Mouse (Mus musculus) forebrain, postnatal 0 days (tissue): Measurements from ENCODE around the gene Ubac2. TPM values are rescaled to one million over a fixed set of nuclear protein-coding genes. Genes with fewer than 3 reads are reported as not detected.
A peak's percentile ranks its signal among the peaks of the same experiment; 100 is the strongest.

Source experiments
- ATAC-seq: fragments of 200-750 bp; cut with Nextera tagmentation; 2 replicates; pipeline ENCODE4 v1.8.0; 2017; ENCODE audit warnings: mild to moderate bottlenecking, moderate library complexity
- DNase-seq: peaks from one replicate; pipeline ENCODE4 v3.0.0-alpha.2; 2015
- H3K27ac ChIP-seq: fragments of 300-500 bp; sonication (generic); 2 replicates; pipeline ENCODE4 v1.5.1; 2014; ENCODE audit warnings: low read depth, mild to moderate bottlenecking, antibody characterized with exemption, low read length, moderate library complexity, mixed read lengths
- H3K27me3 ChIP-seq: fragments of 300-500 bp; sonication (generic); 2 replicates; pipeline ENCODE4 v1.6.1; 2014; ENCODE audit warnings: mild to moderate bottlenecking, low read length, mixed read lengths; ENCODE audit not compliant: insufficient read depth
- H3K36me3 ChIP-seq: fragments of 300-500 bp; sonication (generic); 2 replicates; pipeline ENCODE4 v1.6.1; 2014; ENCODE audit warnings: mild to moderate bottlenecking, moderate library complexity; ENCODE audit not compliant: insufficient read depth
- H3K4me1 ChIP-seq: fragments of 300-500 bp; sonication (generic); 2 replicates; pipeline ENCODE4 v1.6.1; 2014; ENCODE audit warnings: antibody characterized with exemption; ENCODE audit not compliant: insufficient read depth
- H3K4me2 ChIP-seq: fragments of 300-500 bp; sonication (generic); 2 replicates; pipeline ENCODE4 v1.6.1; 2014; ENCODE audit warnings: low read depth, mild to moderate bottlenecking, moderate library complexity
- H3K4me3 ChIP-seq: fragments of 300-500 bp; sonication (generic); 2 replicates; pipeline ENCODE4 v1.5.1; 2014; ENCODE audit warnings: low read depth, low read length, mixed read lengths
- H3K9ac ChIP-seq: fragments of 300-500 bp; sonication (generic); 2 replicates; pipeline ENCODE4 v1.6.1; 2014; ENCODE audit warnings: mild to moderate bottlenecking
- H3K9me3 ChIP-seq: fragments of 300-500 bp; sonication (generic); 2 replicates; pipeline ENCODE4 v1.6.1; 2016; ENCODE audit warnings: low read length
- CTCF ChIP-seq: sonication (generic); IDR thresholded peaks from 2 replicates; pipeline ENCODE4 v1.5.1; 2016; ENCODE audit warnings: antibody characterized with exemption, control low read depth, low read depth
- WGBS: fragments of 180-500 bp; shearing (Covaris S2); extraction: QIAGEN DNeasy Blood & Tissue Kit; methylation state at CpG from one replicate; pipeline ENCODE4 v1.1.7; 2014; 5-methylcytosine and 5-hydroxymethylcytosine counted together
- polyA plus RNA-seq: library from polyadenylated mRNA; unstranded; fragments of >200 nt; fragmentation: Nextera tagmentation; extraction: Ambion mirVana; gene quantifications from 2 replicates; pipeline ENCODE4 v1.2.1, GENCODE M21; 2015
- total RNA-seq: library from RNA; depleted of rRNA; stranded (reverse); fragments of >200 nt; gene quantifications from 2 replicates; pipeline ENCODE4 v1.2.3, GENCODE M21; 2014

Ubac2 gene
- total and polyA plus RNA-seq, 2 experiments from 2014 or later = 41.9 to 52.6 TPM

DNA sequence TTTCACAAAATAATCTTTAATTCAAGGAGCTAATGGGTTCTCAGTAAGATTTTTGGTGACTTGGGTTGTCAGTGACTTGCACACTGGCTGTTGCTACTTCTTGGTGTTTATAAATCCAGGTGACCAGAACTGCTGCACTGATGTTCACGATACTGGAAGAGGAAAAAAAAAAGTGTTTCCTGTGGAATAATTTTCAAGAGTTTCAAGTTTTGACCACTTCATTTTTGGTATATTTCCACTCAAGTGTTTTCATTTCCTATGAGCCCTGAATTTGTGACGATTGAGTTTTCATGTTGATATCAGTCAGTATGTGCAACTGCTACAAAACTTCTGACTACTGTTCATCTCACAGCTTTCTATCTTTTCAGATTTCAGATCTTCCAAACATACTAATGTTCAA lies 1.6 kb upstream of the Ubac2 start:
- DNase-seq (no peak), ATAC-seq (no peak)
- 82% methylated on average over 2 of the region's 2 CpGs for WGBS
- Histone ChIP-seq H3K36me3 (no peaks in the 10 kb centered on the region), H3K9me3 (no peaks in the 10 kb centered on the region), H3K27ac (no peak overlapping the region), H3K27me3 (no peaks in the 10 kb centered on the region), H3K4me1 (no peaks in the 10 kb centered on the region; the same call in 1 of the 2 replicates), H3K9ac (no peak overlapping the region), H3K4me2 (no peak overlapping the region), H3K4me3 (no peak overlapping the region)
- TF ChIP-seq CTCF = no peak

DNA sequence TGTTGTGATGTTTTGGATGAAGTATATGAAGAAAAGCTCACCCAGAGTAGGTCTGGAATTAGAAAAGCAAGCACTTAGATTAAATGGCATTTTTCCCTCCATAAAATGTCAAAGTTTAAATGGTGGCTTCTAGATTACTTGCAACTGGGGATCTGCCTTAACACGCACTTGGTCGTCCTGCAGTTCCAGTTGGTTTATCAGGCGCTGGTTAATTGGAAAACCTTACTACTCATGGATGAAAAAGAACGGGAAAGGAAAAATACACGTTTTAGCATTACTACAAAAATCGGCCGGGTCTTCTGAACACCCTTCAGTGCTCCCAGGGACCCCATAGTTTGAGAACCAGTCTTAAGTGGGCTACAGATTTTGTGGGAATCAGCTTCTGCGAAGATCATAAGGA lies 780 bp upstream of the Ubac2 start:
- H3K27ac ChIP-seq = no peak overlapping the region
- H3K4me3 ChIP-seq = peak overlapping the region; percentile 88
- peak overlapping the region; percentile 75 for H3K4me2 ChIP-seq
- H3K9ac ChIP-seq = peak overlapping the region; percentile 90
- H3K4me1 ChIP-seq = no peaks in the 10 kb centered on the region; the same call in 1 of the 2 replicates
- ATAC-seq (no peak), DNase-seq (no peak)
- no peaks in the 10 kb centered on the region for H3K9me3 ChIP-seq
- no peak for TF ChIP-seq CTCF
- H3K27me3 ChIP-seq = no peaks in the 10 kb centered on the region
- no peaks in the 10 kb centered on the region for H3K36me3 ChIP-seq
- 32% methylated on average over 8 of the region's 8 CpGs for WGBS

DNA sequence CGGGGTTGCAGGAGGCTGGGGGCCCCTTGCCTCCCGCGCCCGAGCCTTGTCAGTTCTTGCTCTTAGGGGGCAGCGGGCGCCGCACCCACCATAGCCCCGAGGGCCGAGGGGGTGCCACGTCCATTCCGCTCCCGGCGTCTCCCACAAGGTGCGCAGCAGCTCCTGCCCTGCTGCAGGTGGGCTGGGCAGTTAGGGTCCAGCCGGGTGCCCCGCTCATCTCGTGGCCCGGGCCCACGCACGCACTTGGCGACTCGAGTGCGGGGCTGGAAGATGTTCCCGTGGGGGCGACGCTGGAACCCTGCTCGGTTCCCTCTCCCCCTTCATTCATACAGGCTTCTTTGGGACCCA lies 413 bp downstream of the Ubac2 start:
- ATAC-seq = no peak

DNA sequence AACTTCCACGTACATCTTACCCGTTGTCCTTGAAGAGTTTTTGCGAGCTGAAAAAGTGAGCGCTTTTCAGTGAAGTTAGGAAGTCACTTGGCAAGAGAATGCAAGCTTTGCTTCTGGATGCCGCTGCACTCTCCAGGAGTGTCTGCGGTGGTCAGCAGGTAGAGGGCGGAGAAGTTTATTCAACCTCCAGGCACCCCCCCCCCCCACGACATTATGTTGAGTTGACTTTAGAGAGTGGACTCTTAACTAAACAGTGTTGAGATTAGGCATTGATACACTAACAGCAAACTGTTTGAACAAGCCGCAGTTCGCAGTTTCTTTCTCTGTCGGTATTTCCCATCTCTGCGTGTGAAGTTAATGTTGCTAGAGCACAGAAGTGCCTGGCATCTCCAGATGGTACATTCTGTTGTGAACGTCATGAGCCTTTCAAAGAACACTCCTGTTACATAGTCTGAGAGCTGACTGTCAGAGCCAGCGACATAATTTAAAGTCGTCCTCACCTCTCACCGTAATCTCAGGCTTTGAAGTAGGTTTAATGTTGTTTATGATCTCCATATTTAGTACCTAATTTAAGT lies 933 bp downstream of the Ubac2 start:
- Histone ChIP-seq H3K36me3 (no peaks in the 10 kb centered on the region), H3K27ac (no peak overlapping the region), H3K4me2 (peak overlapping the region; percentile 75), H3K27me3 (no peaks in the 10 kb centered on the region), H3K4me3 (peak overlapping the region; percentile 88), H3K9me3 (no peaks in the 10 kb centered on the region), H3K9ac (peak overlapping the region; percentile 90), H3K4me1 (peaks cover 5% of the 10 kb centered on the region)
- ATAC-seq (no peak), DNase-seq (peak; percentile 46)
- TF ChIP-seq CTCF = no peak
- 14% methylated on average over 16 of the region's 16 CpGs for WGBS

More for the DNA sequence above, 413 bp downstream of the Ubac2 start:
- H3K4me3 ChIP-seq = peak overlapping the region; percentile 88
- no peaks in the 10 kb centered on the region for H3K9me3 ChIP-seq
- 4% methylated on average over 26 of the region's 27 CpGs for WGBS
- no peaks in the 10 kb centered on the region for H3K27me3 ChIP-seq
- no peak for TF ChIP-seq CTCF
- peak overlapping the region; percentile 75 for H3K4me2 ChIP-seq
- H3K4me1 ChIP-seq = peaks cover under 1% of the 10 kb centered on the region
- H3K36me3 ChIP-seq = no peaks in the 10 kb centered on the region
- H3K27ac ChIP-seq = peak overlapping the region; percentile 84
- no peak for DNase-seq
- H3K9ac ChIP-seq = peak overlapping the region; percentile 90

DNA sequence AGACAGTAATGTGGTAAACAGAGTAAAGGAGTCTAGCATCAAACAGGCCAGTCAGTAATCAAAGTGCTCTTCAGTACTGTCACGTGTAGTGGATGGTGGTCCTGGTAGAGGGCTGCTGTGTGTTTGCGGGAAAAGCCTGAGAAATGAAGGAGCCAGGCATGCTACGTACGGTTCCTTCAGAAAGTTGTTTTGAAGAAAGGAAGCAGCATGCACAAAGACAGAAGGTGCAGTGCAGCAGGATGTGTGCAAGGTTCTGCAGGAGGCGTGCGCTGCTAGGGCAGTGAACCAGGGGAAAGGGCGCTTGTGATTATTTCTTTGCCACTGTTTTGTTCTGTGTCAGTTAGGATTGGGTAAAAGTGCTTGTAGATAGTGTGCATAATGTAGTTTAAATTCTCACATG lies 2.8 kb downstream of the Ubac2 start:
- DNase-seq (no peak), ATAC-seq (no peak)
- peaks cover 6% of the 10 kb centered on the region; the same call in 1 of the 2 replicates for H3K36me3 ChIP-seq
- WGBS = 88% methylated on average over 7 of the region's 7 CpGs
- H3K4me2 ChIP-seq = no peak overlapping the region
- H3K9ac ChIP-seq = no peak overlapping the region
- no peaks in the 10 kb centered on the region for H3K27me3 ChIP-seq
- H3K27ac ChIP-seq = no peak overlapping the region
- H3K4me3 ChIP-seq = no peak overlapping the region
- H3K9me3 ChIP-seq = no peaks in the 10 kb centered on the region
- no peak for TF ChIP-seq CTCF
- peaks cover 5% of the 10 kb centered on the region for H3K4me1 ChIP-seq

DNA sequence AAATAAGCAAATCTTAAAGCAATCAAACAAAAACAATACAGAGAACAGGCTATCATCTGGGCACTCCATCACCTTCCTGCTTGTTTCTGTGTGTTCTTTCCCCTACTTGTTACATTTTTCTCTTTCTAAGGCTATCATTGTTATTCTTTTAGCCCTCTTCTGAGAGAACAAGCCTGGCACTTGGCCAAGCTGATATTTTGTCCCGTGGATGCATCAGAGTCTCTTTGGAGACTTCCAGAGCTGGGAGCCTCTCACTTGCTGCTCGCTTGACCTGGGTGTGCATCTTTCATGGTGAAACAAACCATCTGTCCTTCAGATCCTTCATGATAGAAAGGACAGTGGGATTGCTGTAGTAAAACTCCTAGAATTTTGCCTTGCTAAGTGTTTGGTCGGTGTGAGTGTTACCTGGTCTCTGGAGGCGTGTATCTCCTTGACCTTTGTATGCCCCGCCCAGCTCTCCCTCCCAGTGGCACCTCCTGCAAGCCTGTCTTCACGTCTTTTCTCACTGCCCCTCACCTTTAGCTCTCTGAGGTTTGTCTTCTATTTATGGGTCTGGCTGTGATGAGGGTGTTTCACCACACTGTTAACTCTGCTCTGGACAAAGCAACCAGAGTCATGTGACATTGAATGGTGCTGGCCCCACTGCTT lies 5.9 kb downstream of the Ubac2 start:
- no peak for DNase-seq
- ATAC-seq = no peak
- H3K9ac ChIP-seq = no peak overlapping the region
- TF ChIP-seq CTCF = no peak
- 75% methylated on average over 6 of the region's 6 CpGs for WGBS
- H3K27ac ChIP-seq = no peak overlapping the region
- H3K4me1 ChIP-seq = peaks cover 5% of the 10 kb centered on the region
- H3K27me3 ChIP-seq = no peaks in the 10 kb centered on the region
- peaks cover 6% of the 10 kb centered on the region; the same call in 1 of the 2 replicates for H3K36me3 ChIP-seq
- H3K4me3 ChIP-seq = no peak overlapping the region
- no peaks in the 10 kb centered on the region for H3K9me3 ChIP-seq
- no peak overlapping the region for H3K4me2 ChIP-seq

- H3K4me3 ChIP-seq = no peak overlapping the region
- no peaks in the 10 kb centered on the region for H3K9me3 ChIP-seq
- no peak overlapping the region for H3K4me2 ChIP-seq
- H3K27me3 ChIP-seq = no peaks in the 10 kb centered on the region
- no peak for ATAC-seq
- H3K36me3 ChIP-seq = no peaks in the 10 kb centered on the region
- H3K4me1 ChIP-seq = no peaks in the 10 kb centered on the region
- no peak overlapping the region for H3K9ac ChIP-seq
- WGBS = 87% methylated on average over 6 of the region's 6 CpGs
- no peak for TF ChIP-seq CTCF
- DNase-seq = no peak
- no peak overlapping the region for H3K27ac ChIP-seq
These were observed 15.3 kb downstream of the Ubac2 start for GRCm38 (mm10) chr14:121893747-121894146.
